Mouse (Mus musculus): ENCODE data around the gene Pus1. TPM values are rescaled to one million over a fixed set of nuclear protein-coding genes. Genes with fewer than 3 reads are reported as not detected.

Gene Pus1
- polyA plus RNA-seq, 1 experiment, result 22.2 TPM

GRCm38 (mm10) chr5:110801036-110801624 lies 20.7 kb upstream of the Pus1 start:
- Histone ChIP-seq H3K27me3 (ENCODE audit: control insufficient read depth, insufficient read depth, low read length) (no peaks in the 10 kb centered on the region), H3K27ac (ENCODE audit: insufficient read depth, low read depth, low read length) (no peak overlapping the region), H3K4me1 (ENCODE audit: control insufficient read depth, insufficient read depth, insufficient read length, low read length) (peaks cover 11% of the 10 kb centered on the region; the same call in 1 of the 2 replicates), H3K4me3 (ENCODE audit: low read depth, low read length) (no peak overlapping the region), H3K36me3 (ENCODE audit: control insufficient read depth, insufficient read depth, low read length) (peaks cover 12% of the 10 kb centered on the region)
- TF ChIP-seq POLR2A (IDR thresholded peaks at IDR 0.05; ENCODE audit: low read depth, low read length), result no peak
- no peak for TF ChIP-seq CTCF (IDR thresholded peaks at IDR 0.05; ENCODE audit: extremely low read depth, insufficient read length, insufficient replicate concordance, low read depth, low read length)
- 71% methylated on average over 3 of the region's 3 CpGs for WGBS

GRCm38 (mm10) chr5:110797696-110798095 lies 17.2 kb upstream of the Pus1 start:
- Histone ChIP-seq H3K4me3 (ENCODE audit: low read depth, low read length) (no peak overlapping the region), H3K36me3 (ENCODE audit: control insufficient read depth, insufficient read depth, low read length) (peaks cover 42% of the 10 kb centered on the region), H3K27ac (ENCODE audit: insufficient read depth, low read depth, low read length) (no peak overlapping the region), H3K4me1 (ENCODE audit: control insufficient read depth, insufficient read depth, insufficient read length, low read length) (peaks cover 11% of the 10 kb centered on the region; the same call in 1 of the 2 replicates), H3K27me3 (ENCODE audit: control insufficient read depth, insufficient read depth, low read length) (no peaks in the 10 kb centered on the region)
- TF ChIP-seq CTCF (IDR thresholded peaks at IDR 0.05; ENCODE audit: extremely low read depth, insufficient read length, insufficient replicate concordance, low read depth, low read length) (no peak), POLR2A (IDR thresholded peaks at IDR 0.05; ENCODE audit: low read depth, low read length) (no peak)
- WGBS, result 33% methylated on average over 4 of the region's 4 CpGs

GRCm38 (mm10) chr5:110794363-110794762 lies 13.9 kb upstream of the Pus1 start:
- H3K4me3 ChIP-seq (ENCODE audit: low read depth, low read length), result no peak overlapping the region
- WGBS, result 88% methylated on average over 7 of the region's 7 CpGs
- H3K27ac ChIP-seq (ENCODE audit: insufficient read depth, low read depth, low read length), result no peak overlapping the region
- peaks cover 72% of the 10 kb centered on the region for H3K36me3 ChIP-seq (ENCODE audit: control insufficient read depth, insufficient read depth, low read length)
- TF ChIP-seq CTCF (IDR thresholded peaks at IDR 0.05; ENCODE audit: extremely low read depth, insufficient read length, insufficient replicate concordance, low read depth, low read length) (no peak), POLR2A (IDR thresholded peaks at IDR 0.05; ENCODE audit: low read depth, low read length) (no peak)
- peaks cover 7% of the 10 kb centered on the region; the same call in 1 of the 2 replicates for H3K4me1 ChIP-seq (ENCODE audit: control insufficient read depth, insufficient read depth, insufficient read length, low read length)
- H3K27me3 ChIP-seq (ENCODE audit: control insufficient read depth, insufficient read depth, low read length), result no peaks in the 10 kb centered on the region

- 49% methylated on average over 5 of the region's 5 CpGs for WGBS
- H3K36me3 ChIP-seq (ENCODE audit: control insufficient read depth, insufficient read depth, low read length), result peaks cover 64% of the 10 kb centered on the region
- TF ChIP-seq POLR2A (IDR thresholded peaks at IDR 0.05; ENCODE audit: low read depth, low read length) (no peak), CTCF (IDR thresholded peaks at IDR 0.05; ENCODE audit: extremely low read depth, insufficient read length, insufficient replicate concordance, low read depth, low read length) (peak; percentile 62; the same call in 1 of the 2 replicates)
- no peak overlapping the region for H3K27ac ChIP-seq (ENCODE audit: insufficient read depth, low read depth, low read length)
- no peak overlapping the region for H3K4me3 ChIP-seq (ENCODE audit: low read depth, low read length)
- no peaks in the 10 kb centered on the region for H3K27me3 ChIP-seq (ENCODE audit: control insufficient read depth, insufficient read depth, low read length)
- no peaks in the 10 kb centered on the region for H3K4me1 ChIP-seq (ENCODE audit: control insufficient read depth, insufficient read depth, insufficient read length, low read length)
Observed at GRCm38 (mm10) chr5:110788684-110789083, 8.2 kb upstream of the Pus1 start.

- Histone ChIP-seq H3K36me3 (ENCODE audit: control insufficient read depth, insufficient read depth, low read length) (peaks cover 43% of the 10 kb centered on the region), H3K4me3 (ENCODE audit: low read depth, low read length) (no peak overlapping the region), H3K27me3 (ENCODE audit: control insufficient read depth, insufficient read depth, low read length) (no peaks in the 10 kb centered on the region), H3K4me1 (ENCODE audit: control insufficient read depth, insufficient read depth, insufficient read length, low read length) (no peaks in the 10 kb centered on the region), H3K27ac (ENCODE audit: insufficient read depth, low read depth, low read length) (no peak overlapping the region)
- TF ChIP-seq CTCF (IDR thresholded peaks at IDR 0.05; ENCODE audit: extremely low read depth, insufficient read length, insufficient replicate concordance, low read depth, low read length), result no peak
- WGBS, result 60% methylated on average over 11 of the region's 11 CpGs
Observed at GRCm38 (mm10) chr5:110786081-110786835, 5.8 kb upstream of the Pus1 start.

- Histone ChIP-seq H3K4me1 (ENCODE audit: control insufficient read depth, insufficient read depth, insufficient read length, low read length) (peaks cover 2% of the 10 kb centered on the region), H3K36me3 (ENCODE audit: control insufficient read depth, insufficient read depth, low read length) (peaks cover 19% of the 10 kb centered on the region), H3K27ac (ENCODE audit: insufficient read depth, low read depth, low read length) (no peak overlapping the region), H3K27me3 (ENCODE audit: control insufficient read depth, insufficient read depth, low read length) (no peaks in the 10 kb centered on the region), H3K4me3 (ENCODE audit: low read depth, low read length) (no peak overlapping the region)
- TF ChIP-seq POLR2A (IDR thresholded peaks at IDR 0.05; ENCODE audit: low read depth, low read length) (no peak), CTCF (IDR thresholded peaks at IDR 0.05; ENCODE audit: extremely low read depth, insufficient read length, insufficient replicate concordance, low read depth, low read length) (no peak)
- WGBS, result 66% methylated on average over 8 of the region's 8 CpGs
Observed at GRCm38 (mm10) chr5:110783150-110783549, 2.7 kb upstream of the Pus1 start.

- H3K4me3 ChIP-seq (ENCODE audit: low read depth, low read length), result no peak overlapping the region
- no peaks in the 10 kb centered on the region for H3K27me3 ChIP-seq (ENCODE audit: control insufficient read depth, insufficient read depth, low read length)
- WGBS, result 73% methylated on average over 7 of the region's 7 CpGs
- H3K4me1 ChIP-seq (ENCODE audit: control insufficient read depth, insufficient read depth, insufficient read length, low read length), result peaks cover 2% of the 10 kb centered on the region
- H3K36me3 ChIP-seq (ENCODE audit: control insufficient read depth, insufficient read depth, low read length), result peaks cover 10% of the 10 kb centered on the region; the same call in 1 of the 2 replicates
- no peak overlapping the region for H3K27ac ChIP-seq (ENCODE audit: insufficient read depth, low read depth, low read length)
- no peak for TF ChIP-seq POLR2A (IDR thresholded peaks at IDR 0.05; ENCODE audit: low read depth, low read length)
- TF ChIP-seq CTCF (IDR thresholded peaks at IDR 0.05; ENCODE audit: extremely low read depth, insufficient read length, insufficient replicate concordance, low read depth, low read length), result no peak
Observed at GRCm38 (mm10) chr5:110781529-110782238, 1.2 kb upstream of the Pus1 start.

Data from small intestine, adult 2 months (tissue).